Mouse (Mus musculus) T-helper 2 cell (primary cell): Measurements from ENCODE around the gene Cdc14b.
"Not testable (repeated sequence)": the region's sequence is repeated elsewhere in the genome, so short reads cannot be mapped to it uniquely, and the experiment has no call there.

ENCODE experiments used
- in situ Hi-C: fragments of 300-600 bp; cut with MboI, MseI; formaldehyde crosslinking; loops from one replicate; pipeline ENCODE4 v1.15.1; 2025; ENCODE audit warnings: high pct_unique_total_duplicates

Gene Cdc14b

GRCm38 (mm10) chr13:64273891-64274844 is 922 bp downstream of the Cdc14b start:
- in situ Hi-C loops: no loop called here

- in situ Hi-C loops: no loop called here
Observed at GRCm38 (mm10) chr13:64273352-64273751, 1.7 kb downstream of the Cdc14b start.

- in situ Hi-C loops: no loop called here
Observed at GRCm38 (mm10) chr13:64268384-64268783, 6.7 kb downstream of the Cdc14b start.

GRCm38 (mm10) chr13:64267151-64267550 is 7.9 kb downstream of the Cdc14b start:
- in situ Hi-C loops: no loop called here

GRCm38 (mm10) chr13:64264586-64264985 is 10.5 kb downstream of the Cdc14b start:
- in situ Hi-C loops: no loop called here

GRCm38 (mm10) chr13:64259903-64260302 is 15.2 kb downstream of the Cdc14b start:
- in situ Hi-C loops: no loop called here

- in situ Hi-C loops: no loop called here
Observed at GRCm38 (mm10) chr13:64258516-64258821, 16.6 kb downstream of the Cdc14b start.

- in situ Hi-C loops: no loop called here
Observed at GRCm38 (mm10) chr13:64257814-64258515, 17.1 kb downstream of the Cdc14b start.

GRCm38 (mm10) chr13:64257010-64257813 is 17.9 kb downstream of the Cdc14b start:
- in situ Hi-C loops: no loop called here

GRCm38 (mm10) chr13:64254185-64254584 is 20.9 kb downstream of the Cdc14b start:
- in situ Hi-C loops: not testable (repeated sequence)

GRCm38 (mm10) chr13:64253697-64254096 is 21.4 kb downstream of the Cdc14b start:
- in situ Hi-C loops: no loop called here

- in situ Hi-C loops: no loop called here
Observed at GRCm38 (mm10) chr13:64252147-64252546, 22.9 kb downstream of the Cdc14b start.

GRCm38 (mm10) chr13:64250363-64250762 is 24.7 kb downstream of the Cdc14b start:
- in situ Hi-C loops: no loop called here

- in situ Hi-C loops: loop anchor here (5.0 kb wide), 1 partner anchor 58 kb away; no protein-coding TSS in a partner anchor
Observed at GRCm38 (mm10) chr13:64248775-64249524, 26.1 kb downstream of the Cdc14b start.

- in situ Hi-C loops: loop anchor here (5.0 kb wide), 1 partner anchor 59 kb away; no protein-coding TSS in a partner anchor
Observed at GRCm38 (mm10) chr13:64248161-64248774, 26.8 kb downstream of the Cdc14b start.

GRCm38 (mm10) chr13:64246106-64246505 is 29.0 kb downstream of the Cdc14b start:
- in situ Hi-C loops: loop anchor here (5.0 kb wide), 1 partner anchor 61 kb away; no protein-coding TSS in a partner anchor

- in situ Hi-C loops: loop anchor here (5.0 kb wide), 1 partner anchor 63 kb away; no protein-coding TSS in a partner anchor
Observed at GRCm38 (mm10) chr13:64244685-64245261, 30.3 kb downstream of the Cdc14b start.

GRCm38 (mm10) chr13:64242721-64243120 is 32.4 kb downstream of the Cdc14b start:
- in situ Hi-C loops: no loop called here

GRCm38 (mm10) chr13:64240626-64241025 is 34.5 kb downstream of the Cdc14b start:
- in situ Hi-C loops: no loop called here

GRCm38 (mm10) chr13:64237681-64238157 is 37.4 kb downstream of the Cdc14b start:
- in situ Hi-C loops: loop anchor here (10.0 kb wide), 1 partner anchor 1293 kb away; no protein-coding TSS in a partner anchor
